Mouse (Mus musculus): ENCODE data around the gene Nek6.

- TF ChIP-seq POLR2A (IDR thresholded peaks at IDR 0.05; ENCODE audit: low read depth, low read length) (no peak), CTCF (conservative IDR thresholded peaks at IDR 0.05; ENCODE audit: insufficient read depth, insufficient read length, low read depth, low read length) (no peak)
These were observed 24.9 kb downstream of the Nek6 start for GRCm38 (mm10) chr2:38536331-38536731.
